In the genomic region with DNA sequence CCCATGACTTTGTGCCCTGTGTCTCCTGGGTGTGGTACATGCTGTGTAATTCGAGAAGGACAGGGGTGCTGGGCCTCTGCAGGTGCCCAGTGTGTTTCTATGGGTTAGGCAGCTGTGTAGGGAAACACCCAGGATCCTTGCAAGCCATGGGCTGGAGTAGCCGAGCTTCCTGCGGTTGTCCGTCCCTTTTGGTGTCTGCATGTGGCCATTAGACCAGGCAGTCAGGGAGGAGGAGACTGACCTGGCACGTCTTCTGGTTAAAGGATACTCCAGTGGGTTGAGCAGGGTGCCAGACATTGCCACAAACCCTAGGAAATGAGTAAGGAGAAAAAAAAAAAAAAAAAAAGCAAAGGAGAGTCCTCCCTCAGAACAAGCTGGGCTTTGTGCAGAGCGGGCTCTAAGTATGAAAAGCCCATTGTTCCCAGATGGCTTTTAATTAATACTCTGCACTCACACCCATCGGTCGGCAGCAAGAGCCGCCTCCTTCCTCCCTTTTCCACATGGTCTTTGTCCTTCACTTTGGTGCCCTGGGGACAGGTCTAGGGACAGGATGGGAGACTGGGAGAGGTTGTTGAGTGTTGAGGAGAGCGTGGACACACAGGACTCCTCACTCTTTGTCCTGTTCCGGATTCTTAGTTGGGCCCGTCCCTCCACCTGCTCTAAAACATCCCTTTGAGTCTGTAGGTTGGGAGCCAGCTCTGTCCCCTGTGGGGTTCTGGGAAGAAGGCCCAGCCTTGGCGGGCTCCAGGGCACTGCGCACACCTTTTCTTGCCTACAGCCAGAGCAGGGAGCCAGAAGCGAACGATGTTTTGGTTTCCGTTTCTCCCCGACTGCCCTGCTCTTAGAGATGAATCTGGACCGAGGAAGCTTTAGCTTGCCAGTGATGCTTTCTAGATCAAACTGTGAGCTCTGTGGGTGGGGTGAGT, we compare ENCODE assay signal across 8 mouse cellular contexts.
DNase-seq lines count a peak whose midpoint lies in the region; ATAC-seq and TF ChIP-seq lines count a peak whose summit lies in the region.

No protein-coding gene starts in this region.

- TF ChIP-seq CTCF in heart, adult 2 months (IDR thresholded peaks at IDR 0.05): no peak

- in situ Hi-C loops in ES-E14 (cut with MboI; ENCODE audit: low sequenced_read_pairs in 2 of 2, unreplicated experiment in 2 of 2): no loop called here

- 66% methylated on average over 19 of the region's 19 CpGs for WGBS in heart, embryonic 10.5 days
- WGBS in heart, adult 2 months: 59% methylated on average over 19 of the region's 19 CpGs
- 45% methylated on average over 19 of the region's 19 CpGs for WGBS in embryonic facial prominence, embryonic 15.5 days
- WGBS in limb, embryonic 12.5 days: 66% methylated on average over 19 of the region's 19 CpGs

- H3K9me3 ChIP-seq in heart, embryonic 10.5 days: no peaks in the 10 kb centered on the region
- no peaks in the 10 kb centered on the region for H3K9me3 ChIP-seq in ES-E14 (ENCODE audit: control insufficient read depth, insufficient read depth, low read depth, low read length)
- no peaks in the 10 kb centered on the region for H3K9me3 ChIP-seq in embryonic facial prominence, embryonic 15.5 days (replicated peaks)
- no peaks in the 10 kb centered on the region for H3K9me3 ChIP-seq in limb, embryonic 12.5 days

- peak overlapping the region; percentile 15; the same call in 1 of the 2 replicates for H3K4me2 ChIP-seq in embryonic facial prominence, embryonic 15.5 days (replicated peaks)
- peak overlapping the region; percentile 4 for H3K4me2 ChIP-seq in limb, embryonic 12.5 days

- H3K27ac ChIP-seq in heart, embryonic 10.5 days: peak overlapping the region; percentile 44; the same call in 1 of the 2 replicates
- H3K27ac ChIP-seq in heart, adult 2 months: no peak overlapping the region
- H3K27ac ChIP-seq in ES-E14 (ENCODE audit: insufficient read depth, low read depth, low read length, poor library complexity, severe bottlenecking): no peak overlapping the region
- 0 out of 2 replicates have a peak overlapping the region, but pooled peaks have one; percentile 23 for H3K27ac ChIP-seq in embryonic facial prominence, embryonic 15.5 days (replicated peaks)
- peak overlapping the region; percentile 84 for H3K27ac ChIP-seq in limb, embryonic 12.5 days

- no peak for TF ChIP-seq EP300 in heart, adult 2 months (IDR thresholded peaks at IDR 0.05; ENCODE audit: insufficient read depth, low read depth, low read length)

- TF ChIP-seq POLR2A in heart, adult 2 months (IDR thresholded peaks at IDR 0.05; ENCODE audit: insufficient read depth, low read depth, low read length): no peak

- 0 out of 2 replicates have a peak, but pooled peaks have one; percentile 11 for ATAC-seq in embryonic facial prominence, embryonic 15.5 days (ENCODE audit: insufficient number of reproducible peaks, low FRiP score, low TSS enrichment, low read depth)
- no peak for ATAC-seq in limb, embryonic 12.5 days (ENCODE audit: insufficient number of reproducible peaks, insufficient read depth, low FRiP score, low TSS enrichment, low read depth)
- no peak for ATAC-seq in megakaryocyte, adult 5-6 weeks (ENCODE audit: poor library complexity, severe bottlenecking)

- H3K79me2 ChIP-seq in heart, adult 2 months (replicated peaks; ENCODE audit: control insufficient read depth, insufficient read depth, low read length): no peaks in the 10 kb centered on the region; the same call in 1 of the 2 replicates

- no peaks in the 10 kb centered on the region for H3K27me3 ChIP-seq in heart, embryonic 10.5 days (ENCODE audit: insufficient read depth, poor library complexity, severe bottlenecking)
- H3K27me3 ChIP-seq in heart, adult 2 months (ENCODE audit: control insufficient read depth, insufficient read depth, low read length): no peaks in the 10 kb centered on the region
- no peaks in the 10 kb centered on the region for H3K27me3 ChIP-seq in embryonic facial prominence, embryonic 15.5 days
- no peaks in the 10 kb centered on the region for H3K27me3 ChIP-seq in limb, embryonic 12.5 days

- H3K4me1 ChIP-seq in heart, embryonic 10.5 days: peaks cover 32% of the 10 kb centered on the region
- peaks cover 7% of the 10 kb centered on the region for H3K4me1 ChIP-seq in heart, adult 2 months (ENCODE audit: control insufficient read depth, insufficient read depth, low read length)
- H3K4me1 ChIP-seq in ES-E14 (ENCODE audit: control insufficient read depth in 2 of 2, insufficient read depth in 2 of 2, low read length in 2 of 2, poor library complexity in 1 of 2): peaks cover 0 to 7% of the 10 kb centered on the region in 2 experiments; a peak in 1 of 4 replicates
- peaks cover 39% of the 10 kb centered on the region for H3K4me1 ChIP-seq in embryonic facial prominence, embryonic 15.5 days
- H3K4me1 ChIP-seq in limb, embryonic 12.5 days (replicated peaks): peaks cover 56% of the 10 kb centered on the region

- intact Hi-C loops in heart, adult 2 months (cut with DNase I): loop anchor here (10.0 kb wide), 1 partner anchor 181 kb away; no protein-coding TSS in a partner anchor

- H3K36me3 ChIP-seq in heart, embryonic 10.5 days: no peaks in the 10 kb centered on the region
- H3K36me3 ChIP-seq in heart, adult 2 months (ENCODE audit: control insufficient read depth, insufficient read depth, low read length): no peaks in the 10 kb centered on the region
- H3K36me3 ChIP-seq in ES-E14 (ENCODE audit: control insufficient read depth, insufficient read depth, low read length, poor library complexity, severe bottlenecking): peaks cover 1% of the 10 kb centered on the region; the same call in 1 of the 2 replicates
- H3K36me3 ChIP-seq in embryonic facial prominence, embryonic 15.5 days: no peaks in the 10 kb centered on the region
- no peaks in the 10 kb centered on the region for H3K36me3 ChIP-seq in limb, embryonic 12.5 days

- H3K4me3 ChIP-seq in heart, embryonic 10.5 days: no peak overlapping the region
- H3K4me3 ChIP-seq in heart, adult 2 months: no peak overlapping the region
- H3K4me3 ChIP-seq in ES-E14 (ENCODE audit: insufficient read depth in 1 of 2, low read depth in 1 of 2, low read length in 2 of 2, poor library complexity in 1 of 2, severe bottlenecking in 1 of 2): no peak overlapping the region
- H3K4me3 ChIP-seq in embryonic facial prominence, embryonic 15.5 days (replicated peaks): no peak overlapping the region
- no peak overlapping the region for H3K4me3 ChIP-seq in limb, embryonic 12.5 days (replicated peaks)

- no peak overlapping the region for H3K9ac ChIP-seq in heart, adult 2 months (ENCODE audit: low read depth, low read length)
- no peak overlapping the region for H3K9ac ChIP-seq in ES-E14 (ENCODE audit: insufficient read depth, low read depth, low read length, poor library complexity, severe bottlenecking)
- H3K9ac ChIP-seq in embryonic facial prominence, embryonic 15.5 days: no peak overlapping the region
- H3K9ac ChIP-seq in limb, embryonic 12.5 days (replicated peaks): no peak overlapping the region

- DNase-seq in heart, embryonic 10.5 days (ENCODE audit: low spot score): no peak
- DNase-seq in heart, adult 2 months: no peak
- no peak for DNase-seq in ES-E14 (ENCODE audit: low read depth, low spot score)
- no peak for DNase-seq in thymus, postnatal 36 days
- no peak for DNase-seq in spleen, postnatal 36 days (ENCODE audit: low spot score in 2 of 2)

TF ChIP-seq in ES-E14, 5 proteins besides CTCF, POLR2A, EP300 and RAD21:
- TF ChIP-seq MAFK (IDR thresholded peaks at IDR 0.05; ENCODE audit: insufficient read depth, low read depth, low read length) (no peak), ZNF384 (IDR thresholded peaks at IDR 0.05; ENCODE audit: low read depth, low read length) (peak; percentile 66)

Comparison
In these comparisons a context has a peak if more than half of its experiments do, and no peak if none do; other contexts are left out.
1. H3K27ac ChIP-seq: peak in heart, embryonic 10.5 days (single experiment), embryonic facial prominence, embryonic 15.5 days (single experiment) and limb, embryonic 12.5 days (single experiment); none in heart, adult 2 months (single experiment) and ES-E14 (single experiment).